ENCODE assay signal across 19 mouse cellular contexts in genomic region chr13:43619550-43620175, GRCm38 (mm10). TPM values are rescaled to one million over a fixed set of nuclear protein-coding genes. Genes with fewer than 3 reads are reported as not detected.
"Had no signal": no experiment of that assay in that cellular context is flagged by ENCODE, and none has a peak within 500 bp of the region (broad histone marks: within the 10 kb centered on the region; RNA-seq: fewer than 3 reads in every experiment).

No protein-coding gene starts in this region.

- H3K27ac ChIP-seq: kidney, embryonic 15.5 days; limb, embryonic 12.5 days; limb, embryonic 15.5 days; liver, embryonic 14.5 days; midbrain, embryonic 10.5 days; midbrain, embryonic 13.5 days had no signal

- H3K27me3 ChIP-seq: limb, embryonic 15.5 days had no signal

- H3K4me3 ChIP-seq: kidney, embryonic 15.5 days; limb, embryonic 12.5 days; limb, embryonic 15.5 days; megakaryocyte, embryonic 14.5 days; midbrain, embryonic 10.5 days; midbrain, embryonic 13.5 days; myocyte had no signal

- DNase-seq: kidney, adult 2 months; kidney, postnatal 10 days; left cerebral cortex, postnatal 4 days; liver, postnatal 0 days; lung, embryonic 14.5 days; lung, postnatal 36 days; thymus, postnatal 25 days had no signal

- ATAC-seq: liver, postnatal 0 days; lung, postnatal 0 days; midbrain, embryonic 13.5 days; midbrain, embryonic 16.5 days had no signal

- H3K36me3 ChIP-seq: kidney, embryonic 15.5 days; limb, embryonic 12.5 days; limb, embryonic 15.5 days; midbrain, embryonic 10.5 days; midbrain, embryonic 13.5 days had no signal

- H3K4me2 ChIP-seq: kidney, embryonic 15.5 days; limb, embryonic 12.5 days; limb, embryonic 15.5 days; liver, embryonic 11.5 days; lung, embryonic 14.5 days; midbrain, embryonic 13.5 days had no signal

- H3K9me3 ChIP-seq: kidney, embryonic 15.5 days; limb, embryonic 12.5 days; limb, embryonic 15.5 days; midbrain, embryonic 10.5 days; midbrain, embryonic 13.5 days had no signal

- H3K9ac ChIP-seq: kidney, embryonic 15.5 days; limb, embryonic 12.5 days; limb, embryonic 15.5 days; liver, embryonic 14.5 days; liver, postnatal 0 days; lung, embryonic 14.5 days; midbrain, embryonic 13.5 days had no signal

RNA-seq across cellular contexts. Expression of gene Rnf182, which starts 4.2 kb away (rescaled TPM):
- total RNA-seq: monocyte, adult 5-6 weeks had no signal
- polyA plus RNA-seq: liver, postnatal 0 days; myocyte had no signal
